Mouse (Mus musculus) thymus, adult 2 months (tissue): Measurements from ENCODE around the gene Prss48. TPM values are rescaled to one million over a fixed set of nuclear protein-coding genes. Genes with fewer than 3 reads are reported as not detected.

Source experiments
- DNase-seq: peaks from one replicate; pipeline ENCODE4 v3.0.0; 2021
- H3K27ac ChIP-seq: fragments of 200-500 bp; 2 replicates; pipeline ENCODE4 v1.5.1; 2012; ENCODE audit warnings: low read length, control low read depth; ENCODE audit not compliant: control insufficient read depth, insufficient read depth
- H3K27me3 ChIP-seq: fragments of 200-500 bp; 2 replicates; pipeline ENCODE4 v1.6.1; 2012; ENCODE audit warnings: mild to moderate bottlenecking, low read length, moderate library complexity, mixed read lengths; ENCODE audit not compliant: control insufficient read depth, insufficient read depth
- H3K36me3 ChIP-seq: fragments of 200-500 bp; 2 replicates; pipeline ENCODE4 v1.6.1; 2012; ENCODE audit warnings: mild to moderate bottlenecking, low read length, moderate library complexity; ENCODE audit not compliant: control insufficient read depth, insufficient read depth
- H3K4me1 ChIP-seq: fragments of 200-500 bp; replicated peaks from 2 replicates; pipeline ENCODE4 v1.6.1; 2012; ENCODE audit warnings: low read length; ENCODE audit not compliant: control insufficient read depth, insufficient read depth
- H3K4me3 ChIP-seq: fragments of 200-500 bp; 2 replicates; pipeline ENCODE4 v1.5.1; 2012; ENCODE audit warnings: mild to moderate bottlenecking, low read length, control low read depth, moderate library complexity; ENCODE audit not compliant: control insufficient read depth, insufficient read depth
- CTCF ChIP-seq: fragments of 200-500 bp; IDR thresholded peaks from 2 replicates; pipeline ENCODE4 v1.5.1; 2012; ENCODE audit warnings: mild to moderate bottlenecking, control low read depth, low read length, moderate library complexity, borderline replicate concordance; ENCODE audit not compliant: control insufficient read depth, poor library complexity, insufficient read depth; ENCODE audit errors: extremely low read depth
- POLR2A ChIP-seq: fragments of 200-500 bp; IDR thresholded peaks from 2 replicates; pipeline ENCODE4 v1.6.1; 2012; ENCODE audit warnings: mild to moderate bottlenecking, low read length, control low read depth, moderate library complexity; ENCODE audit not compliant: control insufficient read depth, poor library complexity, insufficient read depth; ENCODE audit errors: extremely low read depth
- WGBS: fragments of 180-500 bp; shearing (Covaris S2); methylation state at CpG from one replicate; pipeline ENCODE4 v1.1.7; 2018; 5-methylcytosine and 5-hydroxymethylcytosine counted together
- polyA plus RNA-seq: library from polyadenylated mRNA; depleted of rRNA; stranded (reverse); fragments of >200 nt; gene quantifications from 2 replicates; pipeline ENCODE4 v1.2.3, GENCODE M21; 2012

Prss48 gene
- polyA plus RNA-seq, 1 experiment = not detected

- Histone ChIP-seq H3K27me3 (no peaks in the 10 kb centered on the region), H3K27ac (no peak overlapping the region), H3K4me3 (no peak overlapping the region), H3K36me3 (no peaks in the 10 kb centered on the region), H3K4me1 (no peaks in the 10 kb centered on the region; the same call in 1 of the 2 replicates)
- DNase-seq = no peak
- WGBS = 94% methylated on average over 16 of the region's 16 CpGs
- no peak for TF ChIP-seq POLR2A
- TF ChIP-seq CTCF = no peak
Observed at GRCm38 (mm10) chr3:86020921-86021650, 18.8 kb upstream of the Prss48 start.

- Histone ChIP-seq H3K4me3 (no peak overlapping the region), H3K36me3 (no peaks in the 10 kb centered on the region), H3K4me1 (no peaks in the 10 kb centered on the region; the same call in 1 of the 2 replicates), H3K27me3 (no peaks in the 10 kb centered on the region), H3K27ac (no peak overlapping the region)
- no peak for TF ChIP-seq CTCF
- TF ChIP-seq POLR2A = no peak
- WGBS = 80% methylated on average over 8 of the region's 8 CpGs
- no peak for DNase-seq
Observed at GRCm38 (mm10) chr3:86017484-86017883, 15.2 kb upstream of the Prss48 start.

- Histone ChIP-seq H3K27me3 (no peaks in the 10 kb centered on the region), H3K27ac (no peak overlapping the region), H3K4me1 (no peaks in the 10 kb centered on the region; the same call in 1 of the 2 replicates), H3K4me3 (no peak overlapping the region), H3K36me3 (no peaks in the 10 kb centered on the region)
- WGBS = 98% methylated on average over 1 of the region's 1 CpGs
- no peak for DNase-seq
- TF ChIP-seq POLR2A (no peak), CTCF (no peak)
Observed at GRCm38 (mm10) chr3:86016965-86017364, 14.7 kb upstream of the Prss48 start.

GRCm38 (mm10) chr3:86013837-86014236 is 11.5 kb upstream of the Prss48 start:
- H3K4me1 ChIP-seq = no peaks in the 10 kb centered on the region
- H3K27ac ChIP-seq = no peak overlapping the region
- no peak for DNase-seq
- H3K4me3 ChIP-seq = no peak overlapping the region
- 93% methylated on average over 10 of the region's 10 CpGs for WGBS
- H3K36me3 ChIP-seq = no peaks in the 10 kb centered on the region
- H3K27me3 ChIP-seq = no peaks in the 10 kb centered on the region
- TF ChIP-seq CTCF (no peak), POLR2A (no peak)

- Histone ChIP-seq H3K27ac (no peak overlapping the region), H3K36me3 (no peaks in the 10 kb centered on the region), H3K27me3 (no peaks in the 10 kb centered on the region), H3K4me3 (no peak overlapping the region), H3K4me1 (no peaks in the 10 kb centered on the region)
- 83% methylated on average over 3 of the region's 3 CpGs for WGBS
- TF ChIP-seq POLR2A (no peak), CTCF (no peak)
- DNase-seq = no peak
Observed at GRCm38 (mm10) chr3:86011833-86012232, 9.5 kb upstream of the Prss48 start.

GRCm38 (mm10) chr3:86011373-86011772 is 9.1 kb upstream of the Prss48 start:
- no peak for DNase-seq
- no peak overlapping the region for H3K27ac ChIP-seq
- 86% methylated on average over 6 of the region's 6 CpGs for WGBS

More at GRCm38 (mm10) chr3:86011373-86011772, 9.1 kb upstream of the Prss48 start:
- no peak for TF ChIP-seq CTCF
- no peak for TF ChIP-seq POLR2A
- H3K36me3 ChIP-seq = no peaks in the 10 kb centered on the region
- no peaks in the 10 kb centered on the region for H3K27me3 ChIP-seq
- no peaks in the 10 kb centered on the region for H3K4me1 ChIP-seq
- no peak overlapping the region for H3K4me3 ChIP-seq
